Mouse (Mus musculus) neural tube, embryonic 13.5 days (tissue): ENCODE data around the gene Tmem178b. TPM values are rescaled to one million over a fixed set of nuclear protein-coding genes. Genes with fewer than 3 reads are reported as not detected.
A peak's percentile ranks its signal among the peaks of the same experiment; 100 is the strongest.

Experiments used
- ATAC-seq: fragments of 200-750 bp; cut with Nextera tagmentation; 2 replicates; pipeline ENCODE4 v1.8.0; 2017; ENCODE audit warnings: low read depth, mild to moderate bottlenecking, moderate TSS enrichment, moderate library complexity
- H3K27ac ChIP-seq: fragments of 300-500 bp; sonication (generic); replicated peaks from 2 replicates; pipeline ENCODE4 v1.5.1; 2015; ENCODE audit warnings: moderate library complexity, mild to moderate bottlenecking, inconsistent platforms
- H3K27me3 ChIP-seq: fragments of 300-500 bp; sonication (generic); 2 replicates; pipeline ENCODE4 v1.6.1; 2015; ENCODE audit warnings: mild to moderate bottlenecking, inconsistent platforms
- H3K36me3 ChIP-seq: fragments of 300-500 bp; sonication (generic); 2 replicates; pipeline ENCODE4 v1.6.1; 2015; ENCODE audit warnings: mild to moderate bottlenecking, inconsistent platforms
- H3K4me1 ChIP-seq: fragments of 300-500 bp; sonication (generic); replicated peaks from 2 replicates; pipeline ENCODE4 v1.6.1; 2015; ENCODE audit warnings: inconsistent platforms
- H3K4me2 ChIP-seq: fragments of 300-500 bp; sonication (generic); 2 replicates; pipeline ENCODE4 v1.6.1; 2015; ENCODE audit warnings: inconsistent platforms, mild to moderate bottlenecking, moderate library complexity
- H3K4me3 ChIP-seq: fragments of 300-500 bp; sonication (generic); 2 replicates; pipeline ENCODE4 v1.5.1; 2015; ENCODE audit warnings: mild to moderate bottlenecking, inconsistent platforms
- H3K9ac ChIP-seq: fragments of 300-500 bp; sonication (generic); 2 replicates; pipeline ENCODE4 v1.6.1; 2015; ENCODE audit warnings: moderate library complexity, mild to moderate bottlenecking, inconsistent platforms
- H3K9me3 ChIP-seq: fragments of 300-500 bp; sonication (generic); 2 replicates; pipeline ENCODE4 v1.6.1; 2016; ENCODE audit warnings: inconsistent platforms
- WGBS: fragments of 180-500 bp; shearing (Covaris S2); methylation state at CpG from one replicate; pipeline ENCODE4 v1.1.7; 2015; 5-methylcytosine and 5-hydroxymethylcytosine counted together
- polyA plus RNA-seq: library from polyadenylated mRNA; unstranded; fragments of >200 nt; fragmentation: Nextera tagmentation; extraction: Ambion mirVana; gene quantifications from 2 replicates; pipeline ENCODE4 v1.2.1, GENCODE M21; 2015

Gene Tmem178b
- polyA plus RNA-seq, 1 experiment from 2014 or later: 26.7 TPM

DNA sequence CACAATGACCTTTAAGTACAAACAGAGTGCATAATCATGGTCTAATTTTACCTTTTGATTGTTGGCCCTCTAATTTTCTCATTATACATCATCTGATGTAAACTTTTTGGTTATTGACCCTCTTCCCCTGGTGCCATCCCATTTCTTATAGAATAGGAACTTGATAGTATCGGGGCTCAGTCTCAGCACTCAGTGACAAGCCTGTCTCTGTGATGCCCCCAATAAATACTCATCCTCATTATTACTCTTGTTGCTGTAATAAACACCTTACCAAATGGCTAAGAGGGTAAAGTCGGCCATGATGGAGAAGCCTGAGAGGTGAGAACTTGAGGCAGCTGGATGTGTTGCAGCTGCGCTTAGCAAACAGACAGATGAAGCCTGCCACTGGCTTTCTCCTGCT, 63.5 kb downstream of the Tmem178b start:
- WGBS: 87% methylated on average over 3 of the region's 3 CpGs
- no peak for ATAC-seq
- no peaks in the 10 kb centered on the region for H3K27me3 ChIP-seq
- H3K9ac ChIP-seq: no peak overlapping the region
- no peak overlapping the region for H3K27ac ChIP-seq
- H3K9me3 ChIP-seq: no peaks in the 10 kb centered on the region
- no peaks in the 10 kb centered on the region for H3K4me1 ChIP-seq
- no peak overlapping the region for H3K4me2 ChIP-seq
- H3K36me3 ChIP-seq: no peaks in the 10 kb centered on the region
- H3K4me3 ChIP-seq: no peak overlapping the region

DNA sequence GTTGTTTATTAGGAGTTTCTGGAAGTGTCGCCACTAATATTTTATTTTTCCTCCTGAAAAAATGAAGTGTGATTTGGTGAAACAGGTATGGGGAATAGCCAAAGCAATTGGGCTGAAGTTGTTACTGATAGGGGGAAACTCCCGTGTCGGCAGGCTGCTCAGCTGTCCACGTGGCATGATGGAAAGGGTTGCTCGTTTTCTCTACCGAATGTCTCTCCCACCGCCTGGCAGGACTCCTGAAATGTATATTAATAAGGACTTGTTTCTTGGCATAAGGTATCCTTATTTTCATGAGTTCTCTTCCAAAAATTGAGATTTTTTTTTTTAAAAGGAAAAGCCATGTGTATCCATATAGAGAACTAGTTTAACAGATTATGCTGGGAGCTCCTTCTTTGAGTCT, 67.8 kb downstream of the Tmem178b start:
- Histone ChIP-seq H3K4me2 (no peak overlapping the region), H3K9me3 (no peaks in the 10 kb centered on the region), H3K27ac (no peak overlapping the region), H3K27me3 (no peaks in the 10 kb centered on the region), H3K9ac (no peak overlapping the region), H3K4me3 (no peak overlapping the region), H3K4me1 (no peaks in the 10 kb centered on the region), H3K36me3 (0 out of 2 replicates have a peak, but pooled peaks cover 3% of the 10 kb centered on the region)
- no peak for ATAC-seq
- WGBS: 92% methylated on average over 7 of the region's 7 CpGs

DNA sequence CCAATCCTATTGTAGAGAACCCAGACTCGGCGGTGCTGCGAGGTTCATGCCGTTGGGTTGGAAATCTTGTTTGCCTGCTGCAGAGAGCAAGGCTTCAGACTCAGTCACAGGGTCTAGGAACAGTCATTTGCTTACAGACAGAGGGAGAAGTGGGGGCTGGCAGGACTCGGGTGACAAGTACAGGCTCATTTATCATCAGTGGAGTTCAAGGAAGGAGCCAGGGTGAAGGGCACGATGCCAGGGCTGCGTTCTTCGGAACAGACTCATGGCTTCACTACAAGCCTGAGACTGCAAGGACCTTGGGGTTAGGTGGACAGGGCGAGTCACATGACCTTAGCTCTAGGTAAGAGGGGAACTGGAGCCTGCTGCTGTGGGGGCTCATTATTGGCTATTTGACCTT, 71.8 kb downstream of the Tmem178b start:
- 0 out of 2 replicates have a peak, but pooled peaks cover 3% of the 10 kb centered on the region for H3K36me3 ChIP-seq
- H3K4me3 ChIP-seq: no peak overlapping the region
- WGBS: 86% methylated on average over 9 of the region's 9 CpGs
- no peak for ATAC-seq
- H3K27me3 ChIP-seq: no peaks in the 10 kb centered on the region
- no peak overlapping the region for H3K9ac ChIP-seq
- peaks cover 6% of the 10 kb centered on the region; the same call in 1 of the 2 replicates for H3K4me1 ChIP-seq
- H3K9me3 ChIP-seq: no peaks in the 10 kb centered on the region
- H3K27ac ChIP-seq: no peak overlapping the region
- H3K4me2 ChIP-seq: no peak overlapping the region

DNA sequence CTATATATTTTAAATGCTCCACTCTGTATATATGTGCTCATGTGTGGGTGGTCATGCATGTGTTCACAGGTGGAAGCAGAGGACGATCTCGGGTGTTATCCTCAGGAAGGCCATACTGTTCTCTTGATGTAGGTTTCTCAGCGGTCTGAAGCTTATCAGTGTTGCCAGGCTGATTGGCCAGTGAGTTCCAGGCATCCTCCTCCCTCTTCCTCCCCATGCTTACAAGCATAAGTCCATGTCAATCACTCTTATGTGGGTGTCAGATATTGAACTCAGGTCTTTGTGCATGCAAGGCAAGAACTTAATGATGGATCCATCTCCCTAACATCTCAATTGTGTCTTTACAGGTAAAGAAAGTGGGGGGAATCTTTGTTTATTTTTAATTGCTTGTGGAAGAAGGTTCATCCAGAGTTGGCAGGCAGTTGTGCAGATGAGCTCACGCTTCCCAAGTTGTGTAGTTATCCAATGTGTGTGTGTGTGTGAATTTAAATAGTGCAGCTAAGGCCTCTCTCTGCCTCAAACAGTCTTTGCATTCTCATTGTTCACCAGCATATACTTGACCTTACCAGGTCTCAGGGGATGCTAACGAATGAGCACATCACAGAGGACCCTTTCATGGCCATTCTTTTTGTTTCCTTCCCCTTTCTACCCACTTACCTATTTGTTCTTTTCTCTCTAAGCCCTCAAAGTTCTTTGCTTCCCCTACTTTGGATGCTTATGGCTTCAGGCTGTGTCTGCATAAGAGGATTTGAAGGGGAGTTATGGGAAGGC, 72.8 kb downstream of the Tmem178b start:
- H3K27ac ChIP-seq: no peak overlapping the region
- WGBS: 72% methylated on average over 5 of the region's 5 CpGs
- no peak for ATAC-seq
- no peaks in the 10 kb centered on the region for H3K27me3 ChIP-seq
- peaks cover 6% of the 10 kb centered on the region; the same call in 1 of the 2 replicates for H3K4me1 ChIP-seq
- no peaks in the 10 kb centered on the region for H3K9me3 ChIP-seq
- H3K4me3 ChIP-seq: no peak overlapping the region
- H3K9ac ChIP-seq: no peak overlapping the region
- H3K36me3 ChIP-seq: 0 out of 2 replicates have a peak, but pooled peaks cover 3% of the 10 kb centered on the region
- no peak overlapping the region for H3K4me2 ChIP-seq

DNA sequence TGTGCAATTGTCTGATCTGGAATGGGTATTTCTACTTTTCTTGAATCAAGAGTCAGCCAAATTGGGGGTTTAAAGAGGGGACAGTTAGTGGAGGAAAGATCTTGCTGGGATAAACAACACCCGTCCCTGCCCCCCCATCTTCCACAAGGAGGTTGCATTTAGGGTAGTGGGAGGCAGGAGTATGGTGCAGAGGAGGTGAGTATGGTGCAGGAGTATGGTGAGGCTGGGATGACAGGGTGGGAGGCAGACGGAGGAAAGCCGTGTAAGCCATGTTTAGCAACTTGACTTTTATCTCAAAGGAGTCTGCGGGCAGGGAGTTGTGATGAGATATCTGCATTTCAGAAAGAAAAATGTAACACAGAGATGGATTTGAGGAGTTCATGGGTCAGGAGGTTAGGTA, 73.5 kb downstream of the Tmem178b start:
- no peak for ATAC-seq
- Histone ChIP-seq H3K4me3 (no peak overlapping the region), H3K9ac (no peak overlapping the region), H3K9me3 (no peaks in the 10 kb centered on the region), H3K27me3 (no peaks in the 10 kb centered on the region), H3K27ac (no peak overlapping the region), H3K4me2 (no peak overlapping the region), H3K4me1 (peaks cover 6% of the 10 kb centered on the region; the same call in 1 of the 2 replicates), H3K36me3 (0 out of 2 replicates have a peak, but pooled peaks cover 3% of the 10 kb centered on the region)
- 90% methylated on average over 4 of the region's 4 CpGs for WGBS

DNA sequence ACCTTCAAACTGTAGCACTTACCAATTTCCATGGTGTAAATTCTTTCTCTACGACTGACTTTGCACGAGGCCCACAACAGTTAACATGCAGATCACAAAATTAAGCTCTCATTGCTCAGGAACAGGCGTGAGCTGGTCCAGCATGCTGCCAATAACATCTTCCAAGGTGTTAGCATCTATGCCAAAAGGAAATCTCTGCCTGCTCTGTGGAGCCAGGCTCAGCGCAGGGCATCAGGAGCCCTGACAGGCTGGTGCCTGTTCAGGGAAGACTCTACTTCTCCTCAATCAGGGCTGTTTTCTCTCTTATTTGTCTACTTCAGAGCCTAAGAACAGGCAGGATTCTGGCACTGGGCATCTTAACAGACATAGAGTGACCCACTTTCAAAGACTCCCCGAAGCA, 80.9 kb downstream of the Tmem178b start:
- Histone ChIP-seq H3K9me3 (no peaks in the 10 kb centered on the region), H3K36me3 (no peaks in the 10 kb centered on the region), H3K4me3 (no peak overlapping the region), H3K27me3 (no peaks in the 10 kb centered on the region), H3K9ac (no peak overlapping the region), H3K4me1 (peaks cover 2% of the 10 kb centered on the region; the same call in 1 of the 2 replicates), H3K27ac (no peak overlapping the region), H3K4me2 (no peak overlapping the region)
- WGBS: 91% methylated on average over 5 of the region's 5 CpGs
- no peak for ATAC-seq

DNA sequence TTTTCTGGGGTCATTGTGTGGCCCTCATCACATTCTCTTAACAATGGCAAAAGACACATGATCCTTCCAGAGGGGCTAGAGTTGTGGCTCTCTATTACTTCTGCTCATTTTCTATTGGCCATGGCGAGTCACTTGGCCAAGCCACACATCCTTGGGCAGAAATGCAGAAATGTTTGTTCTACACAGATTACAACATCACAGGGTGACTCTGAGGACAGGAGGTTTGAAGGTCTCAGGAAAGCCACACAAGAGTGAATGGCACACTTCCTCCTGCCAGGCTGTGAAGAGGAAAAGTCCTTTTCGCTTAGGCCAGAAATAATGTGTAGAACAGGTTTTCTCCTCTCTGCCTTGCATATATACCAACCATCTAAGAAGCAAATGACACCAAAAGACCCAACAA, 82.1 kb downstream of the Tmem178b start:
- no peaks in the 10 kb centered on the region for H3K36me3 ChIP-seq
- no peak overlapping the region for H3K27ac ChIP-seq
- no peak overlapping the region for H3K9ac ChIP-seq
- no peak for ATAC-seq
- WGBS: 89% methylated on average over 2 of the region's 2 CpGs
- H3K4me1 ChIP-seq: no peaks in the 10 kb centered on the region
- no peaks in the 10 kb centered on the region for H3K9me3 ChIP-seq
- no peak overlapping the region for H3K4me3 ChIP-seq
- no peak overlapping the region for H3K4me2 ChIP-seq
- no peaks in the 10 kb centered on the region for H3K27me3 ChIP-seq

DNA sequence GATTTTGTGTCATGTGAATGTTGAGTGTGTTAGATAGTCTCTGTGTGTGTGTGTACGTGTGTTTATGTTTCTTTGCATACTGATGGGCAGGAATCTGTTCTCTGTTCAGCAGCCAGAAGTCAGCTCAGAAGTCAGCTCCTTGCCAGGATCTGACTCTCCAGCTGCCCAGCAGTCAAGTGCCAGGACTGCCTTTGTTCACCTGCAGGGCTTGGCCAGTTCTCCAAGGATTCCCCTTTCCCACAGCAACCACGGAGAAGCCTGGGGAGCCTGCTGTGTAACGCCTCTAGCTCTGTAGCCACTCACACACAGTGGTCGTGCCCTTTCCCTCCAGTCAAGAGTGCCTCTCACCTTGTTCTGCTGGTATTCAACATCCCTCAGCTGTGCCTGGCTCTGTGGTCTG, 91.5 kb downstream of the Tmem178b start:
- Histone ChIP-seq H3K4me3 (no peak overlapping the region), H3K36me3 (no peaks in the 10 kb centered on the region), H3K9ac (no peak overlapping the region), H3K4me1 (peaks cover 18% of the 10 kb centered on the region), H3K27ac (no peak overlapping the region), H3K27me3 (no peaks in the 10 kb centered on the region), H3K4me2 (no peak overlapping the region), H3K9me3 (no peaks in the 10 kb centered on the region)
- ATAC-seq: no peak
- WGBS: 63% methylated on average over 4 of the region's 4 CpGs

DNA sequence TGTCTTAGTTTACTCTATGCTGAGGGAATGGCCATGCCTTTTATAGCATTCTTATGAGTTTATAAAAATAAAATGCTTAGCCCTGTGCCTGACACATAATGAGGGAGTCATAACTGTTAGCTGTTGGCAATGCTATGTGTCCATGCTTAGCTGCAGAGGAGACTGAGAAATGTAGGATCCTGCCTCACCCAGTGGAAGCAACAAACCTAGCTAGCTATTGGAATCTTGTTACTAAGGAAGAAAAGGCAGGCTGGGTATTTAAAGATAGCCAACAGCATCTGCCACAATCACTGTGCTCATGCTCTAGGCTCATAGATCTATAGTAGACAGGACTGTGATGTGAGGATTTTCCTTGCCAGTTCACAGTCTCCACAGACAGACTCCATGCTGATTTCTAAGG, 97.2 kb downstream of the Tmem178b start:
- Histone ChIP-seq H3K27me3 (no peaks in the 10 kb centered on the region), H3K36me3 (no peaks in the 10 kb centered on the region), H3K4me2 (no peak overlapping the region), H3K4me3 (no peak overlapping the region), H3K9me3 (no peaks in the 10 kb centered on the region), H3K27ac (no peak overlapping the region), H3K4me1 (0 out of 2 replicates have a peak, but pooled peaks cover 7% of the 10 kb centered on the region), H3K9ac (no peak overlapping the region)
- no peak for ATAC-seq

DNA sequence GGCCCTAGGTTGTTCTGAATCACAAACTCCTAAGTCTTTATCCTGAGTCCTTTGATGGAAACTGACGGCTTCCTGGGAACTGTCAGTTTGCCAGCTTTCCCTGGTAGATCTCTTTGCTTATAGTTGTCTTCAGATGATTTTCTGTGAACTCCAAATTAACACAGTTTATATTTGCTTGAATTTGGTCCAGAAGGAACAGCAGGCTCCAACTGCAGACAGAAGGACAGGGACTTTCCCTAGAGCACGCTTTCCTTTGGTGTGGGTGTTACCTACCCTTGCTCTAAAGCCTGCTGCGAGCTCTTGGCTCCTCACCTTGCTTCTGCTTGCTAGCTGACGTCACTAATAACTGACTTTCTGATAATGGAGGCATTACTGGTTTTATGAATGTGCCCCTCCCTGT, 105.9 kb downstream of the Tmem178b start:
- H3K4me1 ChIP-seq: no peaks in the 10 kb centered on the region
- 85% methylated on average over 4 of the region's 4 CpGs for WGBS
- H3K4me3 ChIP-seq: no peak overlapping the region
- no peak for ATAC-seq
- H3K27me3 ChIP-seq: no peaks in the 10 kb centered on the region
- H3K36me3 ChIP-seq: no peaks in the 10 kb centered on the region
- H3K27ac ChIP-seq: no peak overlapping the region
- no peak overlapping the region for H3K4me2 ChIP-seq
- no peak overlapping the region for H3K9ac ChIP-seq
- no peaks in the 10 kb centered on the region for H3K9me3 ChIP-seq

DNA sequence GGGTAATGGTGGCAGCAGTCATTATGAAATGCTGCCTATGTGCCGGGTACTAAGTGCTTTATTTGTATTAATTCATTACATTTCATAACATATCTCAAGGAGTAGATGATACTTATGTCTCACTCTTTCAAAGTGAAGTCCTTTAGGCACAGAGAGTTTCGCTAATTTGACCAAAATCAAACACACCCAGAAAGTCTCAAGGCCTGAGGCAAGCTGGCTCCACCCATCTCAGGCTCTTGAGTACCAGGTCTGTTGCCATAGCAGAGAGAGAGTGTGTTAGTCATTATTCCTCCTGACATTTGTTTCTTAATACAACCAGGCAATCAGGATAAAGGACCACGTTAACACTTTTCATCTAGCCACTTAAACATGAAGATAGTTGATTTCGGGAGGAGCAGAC, 117.7 kb downstream of the Tmem178b start:
- Histone ChIP-seq H3K4me1 (peaks cover 46% of the 10 kb centered on the region), H3K4me3 (no peak overlapping the region), H3K27me3 (no peaks in the 10 kb centered on the region), H3K27ac (no peak overlapping the region), H3K36me3 (no peaks in the 10 kb centered on the region), H3K4me2 (no peak overlapping the region), H3K9ac (no peak overlapping the region), H3K9me3 (no peaks in the 10 kb centered on the region)
- WGBS: 75% methylated on average over 4 of the region's 4 CpGs
- no peak for ATAC-seq

DNA sequence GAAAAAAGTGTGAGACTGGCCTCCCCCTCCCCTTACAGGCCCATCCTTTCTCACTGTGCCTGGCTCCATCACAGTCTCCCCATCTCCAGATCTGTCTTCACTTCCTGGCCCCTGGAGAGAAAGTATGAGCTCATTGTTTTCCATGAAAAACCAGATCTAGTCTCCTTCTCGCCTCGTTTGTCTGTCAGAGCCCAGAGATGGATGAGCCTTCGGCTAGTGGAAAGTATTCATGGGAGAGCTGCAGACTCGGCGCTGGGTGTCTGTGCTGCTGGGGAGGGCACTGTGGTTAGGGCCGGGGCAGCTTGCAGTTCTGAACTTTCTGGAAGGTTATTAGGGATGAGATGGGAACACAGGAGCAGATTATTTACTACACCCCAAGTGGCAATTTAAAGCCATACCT, 118.9 kb downstream of the Tmem178b start:
- Histone ChIP-seq H3K27me3 (no peaks in the 10 kb centered on the region), H3K36me3 (no peaks in the 10 kb centered on the region), H3K4me1 (peaks cover 46% of the 10 kb centered on the region), H3K9me3 (no peaks in the 10 kb centered on the region), H3K27ac (peak overlapping the region; percentile 57), H3K9ac (no peak overlapping the region), H3K4me2 (no peak overlapping the region), H3K4me3 (no peak overlapping the region)
- 26% methylated on average over 6 of the region's 6 CpGs for WGBS
- ATAC-seq: peak; percentile 64
